Mouse (Mus musculus): ENCODE measurements around the gene Cnr2. TPM values are rescaled to one million over a fixed set of nuclear protein-coding genes. Genes with fewer than 3 reads are reported as not detected.

Gene Cnr2
- polyA plus RNA-seq, 1 experiment from 2014 or later, result 0.17 TPM

DNA sequence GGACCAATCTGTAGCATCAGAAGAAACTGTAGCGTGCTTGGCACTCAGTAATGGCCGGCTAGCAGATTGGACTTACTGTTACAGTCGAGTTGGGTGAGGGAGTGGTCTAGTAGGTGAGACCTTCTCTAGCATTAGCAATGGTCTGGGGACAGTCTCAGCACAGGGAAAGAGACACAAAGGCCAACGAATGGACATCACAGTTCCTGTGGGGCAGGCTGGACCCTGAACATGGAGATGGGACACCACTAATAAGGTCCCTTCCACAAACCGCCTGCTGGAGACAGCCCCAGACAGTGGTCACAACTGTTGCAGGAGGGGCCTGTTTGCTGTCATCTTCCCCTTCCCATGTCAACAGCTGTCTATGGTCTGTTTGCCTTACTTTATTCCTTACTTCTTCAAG lies 66.5 kb downstream of the Cnr2 start:
- H3K27me3 ChIP-seq (ENCODE audit: control insufficient read depth, insufficient read depth, low read length), result no peaks in the 10 kb centered on the region
- no peak overlapping the region for H3K27ac ChIP-seq
- no peak overlapping the region for H3K4me3 ChIP-seq (replicated peaks; ENCODE audit: low read length)
- peaks cover 41% of the 10 kb centered on the region for H3K36me3 ChIP-seq (replicated peaks; ENCODE audit: control insufficient read depth, insufficient read depth)
- no peak overlapping the region for H3K9ac ChIP-seq
- 90% methylated on average over 5 of the region's 5 CpGs for WGBS
- H3K4me1 ChIP-seq (replicated peaks; ENCODE audit: control insufficient read depth, insufficient read depth, low read length), result peaks cover 17% of the 10 kb centered on the region
- H3K9me3 ChIP-seq (ENCODE audit: control insufficient read depth, low read length), result no peaks in the 10 kb centered on the region
- no peak overlapping the region for H3K4me2 ChIP-seq (replicated peaks)
- ATAC-seq (ENCODE audit: low FRiP score) (no peak), DNase-seq (ENCODE audit: low spot score) (no peak)

DNA sequence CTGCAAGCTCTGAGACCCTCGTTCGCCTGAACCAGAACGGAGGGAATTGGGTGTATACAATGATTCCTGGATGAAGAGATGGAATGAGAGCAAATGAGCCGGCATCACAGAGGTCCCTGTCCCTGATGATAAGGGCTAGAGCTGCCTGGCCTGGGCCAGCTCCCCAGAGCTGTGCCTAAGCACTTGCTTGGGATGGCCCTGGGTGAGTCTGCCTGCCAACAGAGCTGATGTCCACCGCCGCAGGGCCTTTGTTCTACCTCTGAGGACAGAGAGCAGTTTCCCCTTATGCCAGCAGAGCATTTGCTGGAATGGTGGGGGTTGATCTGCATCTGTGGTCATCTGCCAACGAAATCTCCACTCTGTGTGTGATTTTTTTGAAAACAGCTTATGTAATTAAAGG lies 67.0 kb downstream of the Cnr2 start:
- Histone ChIP-seq H3K4me3 (replicated peaks; ENCODE audit: low read length) (no peak overlapping the region), H3K4me1 (replicated peaks; ENCODE audit: control insufficient read depth, insufficient read depth, low read length) (peaks cover 17% of the 10 kb centered on the region), H3K4me2 (replicated peaks) (peak overlapping the region; percentile 92; the same call in 1 of the 2 replicates), H3K9ac (no peak overlapping the region), H3K27me3 (ENCODE audit: control insufficient read depth, insufficient read depth, low read length) (no peaks in the 10 kb centered on the region), H3K9me3 (ENCODE audit: control insufficient read depth, low read length) (no peaks in the 10 kb centered on the region), H3K36me3 (replicated peaks; ENCODE audit: control insufficient read depth, insufficient read depth) (peaks cover 42% of the 10 kb centered on the region), H3K27ac (no peak overlapping the region)
- WGBS, result 89% methylated on average over 7 of the region's 7 CpGs
- no peak for DNase-seq (ENCODE audit: low spot score)
- ATAC-seq (ENCODE audit: low FRiP score), result no peak

DNA sequence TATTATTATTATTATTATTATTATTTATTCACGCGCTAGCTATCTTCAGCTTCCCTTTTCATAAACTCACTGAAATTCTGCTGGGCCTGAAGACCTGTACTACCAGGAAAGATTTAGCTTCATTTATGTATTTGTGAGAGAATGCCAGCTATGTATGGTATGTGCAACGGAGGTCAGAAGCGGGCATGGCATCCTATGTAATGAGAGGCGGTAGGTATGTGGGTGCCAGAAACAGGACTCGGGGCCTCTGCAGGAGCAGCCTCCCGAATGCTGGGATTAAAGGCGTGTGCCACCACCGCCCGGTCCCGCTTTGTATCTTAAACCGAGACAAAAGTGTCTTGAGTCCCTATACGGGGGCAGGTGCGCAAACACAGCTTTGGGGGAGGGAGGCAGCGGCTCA lies 67.8 kb downstream of the Cnr2 start:
- DNase-seq (ENCODE audit: low spot score) (no peak), ATAC-seq (ENCODE audit: low FRiP score) (peak; percentile 5)
- Histone ChIP-seq H3K4me3 (replicated peaks; ENCODE audit: low read length) (peak overlapping the region; percentile 72), H3K9me3 (ENCODE audit: control insufficient read depth, low read length) (no peaks in the 10 kb centered on the region), H3K4me2 (replicated peaks) (peak overlapping the region; percentile 92), H3K4me1 (replicated peaks; ENCODE audit: control insufficient read depth, insufficient read depth, low read length) (peaks cover 17% of the 10 kb centered on the region), H3K27me3 (ENCODE audit: control insufficient read depth, insufficient read depth, low read length) (no peaks in the 10 kb centered on the region), H3K9ac (peak overlapping the region; percentile 91), H3K27ac (peak overlapping the region; percentile 94), H3K36me3 (replicated peaks; ENCODE audit: control insufficient read depth, insufficient read depth) (peaks cover 45% of the 10 kb centered on the region)
- 6% methylated on average over 15 of the region's 15 CpGs for WGBS

DNA sequence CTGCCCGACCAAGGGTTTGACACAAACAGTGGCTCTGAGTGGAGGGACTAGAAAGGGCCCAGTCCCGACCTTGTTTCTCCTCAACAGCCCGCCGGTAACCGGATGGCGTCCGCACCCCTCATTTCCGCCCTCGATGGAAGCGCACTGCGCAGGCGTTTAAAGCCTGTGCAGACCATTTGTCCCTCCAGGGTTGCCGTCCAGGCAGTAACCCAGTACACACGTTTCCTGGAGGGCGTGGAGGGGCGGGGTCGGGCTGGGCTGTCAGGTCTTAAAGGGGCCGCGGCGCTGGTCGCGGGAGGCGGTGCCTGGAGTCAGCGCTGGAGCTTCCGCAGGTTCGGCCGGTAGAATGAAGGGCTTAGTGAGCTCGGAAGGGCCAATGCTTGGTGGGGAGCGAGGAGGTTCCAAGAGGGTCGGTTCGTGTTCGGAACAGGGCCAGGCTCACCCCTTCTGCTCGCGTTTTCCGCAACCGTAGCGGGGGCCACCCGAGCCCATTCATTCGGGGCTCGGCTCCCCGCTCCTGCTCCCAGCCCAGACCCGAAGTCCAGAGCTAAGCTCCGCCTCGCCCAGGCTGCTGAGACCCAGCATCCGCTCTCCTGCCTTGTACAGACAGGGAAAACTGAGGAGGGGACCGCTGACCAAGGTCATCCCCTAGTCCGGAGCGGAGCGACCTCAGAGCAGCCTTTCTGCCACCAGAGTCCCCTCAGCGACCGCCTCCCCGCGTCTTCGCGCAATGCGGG lies 68.4 kb downstream of the Cnr2 start, which contains the start of gene Gale:
Gale (plus strand) TSS at position 271 of the 737 bp plus-strand sequence.
- H3K4me2 ChIP-seq (replicated peaks), result peak within 1 kb of the TSS; percentile 92
- peak within 1 kb of the TSS; percentile 91 for H3K9ac ChIP-seq
- peaks cover 17% of the 10 kb centered on the region for H3K4me1 ChIP-seq (replicated peaks; ENCODE audit: control insufficient read depth, insufficient read depth, low read length)
- no peaks in the 10 kb centered on the region for H3K9me3 ChIP-seq (ENCODE audit: control insufficient read depth, low read length)
- H3K4me3 ChIP-seq (replicated peaks; ENCODE audit: low read length), result peak within 1 kb of the TSS; percentile 72
- H3K36me3 ChIP-seq (replicated peaks; ENCODE audit: control insufficient read depth, insufficient read depth), result peaks cover 45% of the 10 kb centered on the region
- ATAC-seq (ENCODE audit: low FRiP score), result peak; percentile 92
- DNase-seq (ENCODE audit: low spot score), result peak; percentile 95
- peak within 1 kb of the TSS; percentile 94 for H3K27ac ChIP-seq
- under 1% methylated on average over 55 of the region's 56 CpGs for WGBS
- H3K27me3 ChIP-seq (ENCODE audit: control insufficient read depth, insufficient read depth, low read length), result no peaks in the 10 kb centered on the region

DNA sequence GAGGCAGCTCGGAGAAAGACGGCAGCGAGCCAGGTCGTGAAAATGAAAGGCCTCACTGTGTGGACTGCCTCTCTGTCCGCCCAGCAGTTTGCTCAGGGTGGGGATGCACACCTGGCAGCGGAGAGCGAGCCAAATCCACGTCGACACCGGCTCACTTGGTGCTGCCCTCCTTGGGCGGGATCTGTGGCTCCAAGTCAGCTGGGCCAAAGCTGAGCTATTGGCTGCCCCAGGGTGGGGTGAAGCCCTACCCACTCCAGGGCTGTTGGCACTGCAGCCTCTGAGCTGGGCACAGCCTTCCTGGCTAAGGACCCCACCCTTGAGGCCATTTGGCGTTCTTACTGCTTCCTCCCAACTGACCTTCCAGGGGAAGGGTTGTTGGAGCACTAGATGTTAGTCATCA lies 69.2 kb downstream of the Cnr2 start:
- Histone ChIP-seq H3K27ac (peak overlapping the region; percentile 94; the same call in 1 of the 2 replicates), H3K4me3 (replicated peaks; ENCODE audit: low read length) (peak overlapping the region; percentile 72), H3K27me3 (ENCODE audit: control insufficient read depth, insufficient read depth, low read length) (no peaks in the 10 kb centered on the region), H3K4me1 (replicated peaks; ENCODE audit: control insufficient read depth, insufficient read depth, low read length) (peaks cover 17% of the 10 kb centered on the region), H3K4me2 (replicated peaks) (peak overlapping the region; percentile 92), H3K36me3 (replicated peaks; ENCODE audit: control insufficient read depth, insufficient read depth) (peaks cover 45% of the 10 kb centered on the region), H3K9me3 (ENCODE audit: control insufficient read depth, low read length) (no peaks in the 10 kb centered on the region), H3K9ac (peak overlapping the region; percentile 91)
- no peak for ATAC-seq (ENCODE audit: low FRiP score)
- DNase-seq (ENCODE audit: low spot score), result no peak
- WGBS, result 7% methylated on average over 12 of the region's 12 CpGs

DNA sequence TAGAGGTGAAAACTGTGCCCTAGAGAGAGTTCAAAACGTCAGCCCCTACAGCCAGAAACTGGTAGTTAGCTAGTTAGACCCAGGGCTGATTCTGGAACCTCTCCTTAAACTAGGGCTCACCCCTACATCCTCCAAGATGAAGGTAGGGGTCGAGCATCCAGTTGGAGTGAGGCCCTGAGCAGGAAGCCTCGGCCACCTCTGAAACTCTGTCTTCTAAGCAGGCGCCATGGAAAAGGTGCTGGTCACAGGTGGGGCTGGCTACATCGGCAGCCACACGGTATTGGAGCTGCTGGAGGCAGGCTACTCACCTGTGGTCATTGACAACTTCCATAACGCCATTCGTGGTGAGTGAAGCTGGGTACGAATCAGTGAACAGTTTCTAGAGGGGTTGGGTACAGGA lies 69.9 kb downstream of the Cnr2 start:
- Histone ChIP-seq H3K4me1 (replicated peaks; ENCODE audit: control insufficient read depth, insufficient read depth, low read length) (peaks cover 17% of the 10 kb centered on the region), H3K9ac (no peak overlapping the region), H3K4me3 (replicated peaks; ENCODE audit: low read length) (no peak overlapping the region), H3K27me3 (ENCODE audit: control insufficient read depth, insufficient read depth, low read length) (no peaks in the 10 kb centered on the region), H3K4me2 (replicated peaks) (peak overlapping the region; percentile 92), H3K36me3 (replicated peaks; ENCODE audit: control insufficient read depth, insufficient read depth) (peaks cover 45% of the 10 kb centered on the region), H3K9me3 (ENCODE audit: control insufficient read depth, low read length) (no peaks in the 10 kb centered on the region), H3K27ac (no peak overlapping the region)
- ATAC-seq (ENCODE audit: low FRiP score) (no peak), DNase-seq (ENCODE audit: low spot score) (no peak)
- WGBS, result 86% methylated on average over 9 of the region's 9 CpGs

DNA sequence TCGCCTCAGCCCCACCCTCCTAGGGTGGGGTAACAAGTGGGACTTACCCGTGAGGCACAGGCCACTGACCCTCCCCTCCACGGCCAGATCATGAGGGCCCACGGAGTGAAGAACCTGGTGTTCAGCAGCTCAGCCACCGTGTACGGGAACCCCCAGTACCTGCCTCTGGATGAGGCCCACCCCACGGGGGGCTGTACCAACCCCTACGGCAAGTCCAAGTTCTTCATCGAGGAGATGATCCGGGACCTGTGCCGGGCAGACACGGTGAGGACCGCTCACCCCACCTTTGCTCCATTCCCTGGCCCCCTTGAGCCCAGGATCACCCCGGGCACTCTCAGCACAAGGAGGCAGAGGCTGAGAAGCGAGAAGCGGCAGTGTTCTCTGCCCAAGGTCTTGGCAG lies 71.1 kb downstream of the Cnr2 start:
- 95% methylated on average over 16 of the region's 16 CpGs for WGBS
- no peak for DNase-seq (ENCODE audit: low spot score)
- Histone ChIP-seq H3K27ac (no peak overlapping the region), H3K4me1 (replicated peaks; ENCODE audit: control insufficient read depth, insufficient read depth, low read length) (peaks cover 20% of the 10 kb centered on the region), H3K27me3 (ENCODE audit: control insufficient read depth, insufficient read depth, low read length) (no peaks in the 10 kb centered on the region), H3K4me2 (replicated peaks) (no peak overlapping the region), H3K4me3 (replicated peaks; ENCODE audit: low read length) (no peak overlapping the region), H3K9ac (no peak overlapping the region), H3K9me3 (ENCODE audit: control insufficient read depth, low read length) (no peaks in the 10 kb centered on the region), H3K36me3 (replicated peaks; ENCODE audit: control insufficient read depth, insufficient read depth) (peaks cover 50% of the 10 kb centered on the region)
- ATAC-seq (ENCODE audit: low FRiP score), result no peak

DNA sequence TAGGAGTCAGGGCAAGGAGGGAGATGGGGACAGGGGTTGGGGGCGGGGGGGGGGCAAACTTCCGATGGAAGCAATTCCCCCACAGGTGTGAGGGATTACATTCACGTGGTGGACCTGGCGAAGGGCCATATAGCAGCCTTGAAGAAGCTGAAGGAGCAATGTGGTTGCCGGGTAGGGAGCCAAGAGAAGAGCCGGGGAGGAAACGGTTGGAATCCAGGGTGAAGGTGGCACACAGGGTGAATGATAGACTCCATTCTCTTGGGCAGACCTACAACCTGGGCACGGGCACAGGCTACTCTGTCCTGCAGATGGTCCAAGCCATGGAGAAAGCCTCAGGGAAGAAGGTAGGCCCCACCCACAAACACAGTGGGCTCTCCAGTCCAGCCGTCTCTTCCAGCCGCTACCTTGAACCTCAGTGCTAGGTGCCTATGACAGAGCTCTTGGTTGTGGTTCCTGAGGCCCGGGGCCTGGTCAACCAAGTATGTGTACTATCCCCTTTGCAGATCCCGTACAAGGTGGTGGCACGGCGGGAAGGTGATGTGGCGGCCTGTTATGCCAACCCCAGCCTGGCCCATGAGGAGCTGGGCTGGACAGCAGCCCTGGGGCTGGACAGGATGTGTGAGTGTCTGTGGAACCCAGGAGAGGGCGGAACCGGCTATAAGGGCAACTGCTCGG lies 72.0 kb downstream of the Cnr2 start:
- DNase-seq (ENCODE audit: low spot score) (no peak), ATAC-seq (ENCODE audit: low FRiP score) (no peak)
- no peak overlapping the region for H3K9ac ChIP-seq
- H3K27me3 ChIP-seq (ENCODE audit: control insufficient read depth, insufficient read depth, low read length), result no peaks in the 10 kb centered on the region
- 92% methylated on average over 18 of the region's 18 CpGs for WGBS
- peaks cover 50% of the 10 kb centered on the region for H3K36me3 ChIP-seq (replicated peaks; ENCODE audit: control insufficient read depth, insufficient read depth)
- no peak overlapping the region for H3K4me2 ChIP-seq (replicated peaks)
- H3K27ac ChIP-seq, result no peak overlapping the region
- H3K4me3 ChIP-seq (replicated peaks; ENCODE audit: low read length), result no peak overlapping the region
- H3K9me3 ChIP-seq (ENCODE audit: control insufficient read depth, low read length), result no peaks in the 10 kb centered on the region
- H3K4me1 ChIP-seq (replicated peaks; ENCODE audit: control insufficient read depth, insufficient read depth, low read length), result peaks cover 26% of the 10 kb centered on the region

DNA sequence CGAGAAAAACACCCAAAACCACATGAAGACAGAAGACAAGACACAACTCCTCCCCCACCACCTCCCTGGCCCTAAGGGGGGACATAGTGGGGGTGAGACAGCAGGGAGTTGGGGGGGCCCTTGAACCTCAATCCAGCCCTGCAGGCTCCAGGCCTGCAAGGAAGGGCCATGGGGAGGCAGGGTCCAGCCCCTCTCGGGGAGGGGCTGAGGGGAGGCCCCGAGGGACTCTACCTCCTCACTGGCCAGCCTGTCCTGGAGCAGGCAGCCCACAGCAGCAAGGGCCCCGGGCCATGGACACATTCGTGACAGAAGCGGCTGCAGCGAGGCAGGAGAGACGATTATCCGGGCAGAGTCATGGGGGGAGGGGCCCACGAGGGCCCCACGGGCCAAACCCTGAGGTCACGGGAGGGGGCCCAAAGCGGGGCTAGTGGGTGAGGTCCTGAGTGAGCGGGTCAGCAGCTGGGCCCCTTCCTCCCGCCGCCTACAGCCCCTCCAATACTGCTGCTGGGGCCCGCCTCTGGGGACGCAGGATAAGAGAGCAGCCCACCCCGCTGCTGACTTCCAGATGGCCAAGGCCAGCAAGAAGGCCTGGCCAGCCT lies 73.2 kb downstream of the Cnr2 start:
- no peak overlapping the region for H3K4me2 ChIP-seq (replicated peaks)
- H3K9me3 ChIP-seq (ENCODE audit: control insufficient read depth, low read length), result no peaks in the 10 kb centered on the region
- H3K27me3 ChIP-seq (ENCODE audit: control insufficient read depth, insufficient read depth, low read length), result no peaks in the 10 kb centered on the region
- H3K27ac ChIP-seq, result no peak overlapping the region
- H3K4me3 ChIP-seq (replicated peaks; ENCODE audit: low read length), result no peak overlapping the region
- no peak for ATAC-seq (ENCODE audit: low FRiP score)
- WGBS, result 69% methylated on average over 19 of the region's 19 CpGs
- no peak for DNase-seq (ENCODE audit: low spot score)
- no peak overlapping the region for H3K9ac ChIP-seq
- H3K4me1 ChIP-seq (replicated peaks; ENCODE audit: control insufficient read depth, insufficient read depth, low read length), result peaks cover 20% of the 10 kb centered on the region
- H3K36me3 ChIP-seq (replicated peaks; ENCODE audit: control insufficient read depth, insufficient read depth), result peaks cover 50% of the 10 kb centered on the region
